Mouse (Mus musculus) lung, embryonic 14.5 days (tissue): ENCODE data around the gene Nek6. TPM values are rescaled to one million over a fixed set of nuclear protein-coding genes. Genes with fewer than 3 reads are reported as not detected.

Source experiments
- ATAC-seq: fragments of 200-750 bp; cut with Nextera tagmentation; 2 replicates; pipeline ENCODE4 v1.8.0; 2017; ENCODE audit warnings: mild to moderate bottlenecking, moderate TSS enrichment, moderate library complexity; ENCODE audit not compliant: insufficient read depth
- DNase-seq: peaks from one replicate; pipeline ENCODE4 v3.0.0-alpha.2; 2015
- H3K27ac ChIP-seq: fragments of 300-500 bp; sonication (generic); 2 replicates; pipeline ENCODE4 v1.5.1; 2014; ENCODE audit warnings: low read depth, mild to moderate bottlenecking, moderate library complexity
- H3K27me3 ChIP-seq: fragments of 300-500 bp; sonication (generic); 2 replicates; pipeline ENCODE4 v1.6.1; 2014; ENCODE audit warnings: low read length, control low read depth; ENCODE audit not compliant: insufficient read depth
- H3K36me3 ChIP-seq: fragments of 300-500 bp; sonication (generic); 2 replicates; pipeline ENCODE4 v1.6.1; 2014; ENCODE audit warnings: control low read depth; ENCODE audit not compliant: insufficient read depth
- H3K4me1 ChIP-seq: fragments of 300-500 bp; sonication (generic); 2 replicates; pipeline ENCODE4 v1.6.1; 2014; ENCODE audit warnings: antibody characterized with exemption, control low read depth; ENCODE audit not compliant: insufficient read depth
- H3K4me2 ChIP-seq: fragments of 300-500 bp; sonication (generic); 2 replicates; pipeline ENCODE4 v1.6.1; 2014; ENCODE audit warnings: mild to moderate bottlenecking
- H3K4me3 ChIP-seq: fragments of 300-500 bp; sonication (generic); 2 replicates; pipeline ENCODE4 v1.5.1; 2014; ENCODE audit warnings: low read depth, low read length
- H3K9ac ChIP-seq: fragments of 300-500 bp; sonication (generic); 2 replicates; pipeline ENCODE4 v1.6.1; 2014
- H3K9me3 ChIP-seq: fragments of 300-500 bp; sonication (generic); 2 replicates; pipeline ENCODE4 v1.6.1; 2016; ENCODE audit warnings: low read depth, low read length, control low read depth
- CTCF ChIP-seq: IDR thresholded peaks from 2 replicates; pipeline ENCODE4 v1.5.1; 2016; ENCODE audit warnings: antibody characterized with exemption, low read depth
- WGBS: fragments of 180-500 bp; shearing (Covaris S2); extraction: QIAGEN DNeasy Blood & Tissue Kit; methylation state at CpG from one replicate; pipeline ENCODE4 v1.1.7; 2014; 5-methylcytosine and 5-hydroxymethylcytosine counted together
- polyA plus RNA-seq: library from polyadenylated mRNA; unstranded; fragments of >200 nt; fragmentation: Nextera tagmentation; extraction: Ambion mirVana; gene quantifications from 2 replicates; pipeline ENCODE4 v1.2.1, GENCODE M21; 2014

The Nek6 gene
- polyA plus RNA-seq, 1 experiment from 2014 or later = 134 TPM

DNA sequence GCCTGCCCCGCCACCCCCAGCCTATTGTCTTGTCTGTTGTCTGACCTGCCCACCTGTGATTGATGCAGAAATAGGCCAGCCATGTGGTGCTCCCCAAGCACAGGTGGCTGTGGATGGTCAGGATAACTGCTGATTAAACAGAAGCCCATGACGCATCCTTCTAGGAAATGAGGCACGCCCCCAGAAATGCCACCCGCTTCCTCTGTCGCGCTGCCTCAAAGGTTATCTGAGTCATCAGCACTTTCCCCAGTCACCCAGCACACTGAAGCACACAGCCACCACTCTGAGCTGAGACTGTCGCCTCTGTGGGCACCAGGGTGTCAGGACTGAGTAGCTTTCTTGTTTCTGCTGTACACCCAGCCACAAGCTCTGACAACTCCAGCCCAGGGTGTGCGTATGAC is 24.9 kb downstream of the Nek6 start:
- ATAC-seq (peak; percentile 22; the same call in 1 of the 2 replicates), DNase-seq (peak; percentile 67)
- H3K4me1 ChIP-seq = peaks cover 31% of the 10 kb centered on the region
- 51% methylated on average over 8 of the region's 8 CpGs for WGBS
- 0 out of 2 replicates have a peak overlapping the region, but pooled peaks have one; percentile 21 for H3K4me2 ChIP-seq
- no peaks in the 10 kb centered on the region for H3K9me3 ChIP-seq
- TF ChIP-seq CTCF = no peak
- no peaks in the 10 kb centered on the region for H3K27me3 ChIP-seq
- no peaks in the 10 kb centered on the region for H3K36me3 ChIP-seq
- H3K4me3 ChIP-seq = no peak overlapping the region
- H3K27ac ChIP-seq = peak overlapping the region; percentile 52; the same call in 1 of the 2 replicates
- H3K9ac ChIP-seq = no peak overlapping the region

DNA sequence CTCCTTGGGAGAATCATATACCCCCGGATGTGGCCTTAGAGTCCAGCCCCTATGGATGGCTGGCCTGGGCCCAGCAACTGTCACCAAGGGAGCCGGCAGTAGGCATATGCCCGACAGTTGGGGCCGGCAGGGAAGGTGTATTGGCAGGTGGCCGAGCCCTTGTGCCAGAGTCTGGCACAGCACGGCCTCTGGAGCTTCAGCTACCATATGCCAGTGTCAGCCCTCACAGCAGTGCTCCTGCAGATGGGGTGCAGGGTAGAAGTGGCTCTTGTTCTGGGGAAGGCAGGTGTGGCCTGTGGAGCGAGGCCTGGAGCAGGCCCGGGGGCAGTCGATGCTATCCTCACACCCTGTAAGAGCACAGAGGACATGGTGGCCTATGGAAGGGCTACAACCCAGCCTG is 28.2 kb downstream of the Nek6 start:
- H3K4me2 ChIP-seq = no peak overlapping the region
- no peak for TF ChIP-seq CTCF
- peaks cover 13% of the 10 kb centered on the region for H3K4me1 ChIP-seq
- no peak overlapping the region for H3K9ac ChIP-seq
- H3K4me3 ChIP-seq = no peak overlapping the region
- H3K27ac ChIP-seq = no peak overlapping the region
- H3K36me3 ChIP-seq = no peaks in the 10 kb centered on the region
- ATAC-seq (no peak), DNase-seq (no peak)
- no peaks in the 10 kb centered on the region for H3K27me3 ChIP-seq
- no peaks in the 10 kb centered on the region for H3K9me3 ChIP-seq
- 83% methylated on average over 9 of the region's 9 CpGs for WGBS

DNA sequence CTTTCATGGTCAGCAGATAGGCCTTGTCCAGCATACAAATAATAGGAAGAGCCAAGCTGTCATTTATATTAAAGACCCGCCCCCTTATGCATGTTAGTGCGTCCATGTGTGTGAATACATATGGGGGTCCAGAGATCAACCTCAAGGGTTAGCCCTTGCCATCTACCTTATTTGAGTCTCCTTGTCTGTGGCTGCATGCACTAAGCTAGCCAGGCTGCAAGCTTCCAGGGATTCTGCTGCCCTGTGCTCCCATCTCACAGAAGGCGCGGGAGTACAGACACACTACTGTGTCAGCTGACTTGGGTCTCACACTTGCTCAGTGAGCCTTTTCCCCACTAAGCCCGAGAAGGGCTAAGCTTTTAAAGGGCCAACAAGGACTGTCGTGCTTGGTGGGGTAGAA is 29.2 kb downstream of the Nek6 start:
- H3K4me3 ChIP-seq = no peak overlapping the region
- DNase-seq = no peak
- H3K4me1 ChIP-seq = peaks cover 15% of the 10 kb centered on the region
- no peak for TF ChIP-seq CTCF
- no peak for ATAC-seq
- 80% methylated on average over 6 of the region's 6 CpGs for WGBS
- no peaks in the 10 kb centered on the region for H3K36me3 ChIP-seq
- H3K4me2 ChIP-seq = no peak overlapping the region
- no peak overlapping the region for H3K27ac ChIP-seq
- no peaks in the 10 kb centered on the region for H3K27me3 ChIP-seq
- no peaks in the 10 kb centered on the region for H3K9me3 ChIP-seq
- no peak overlapping the region for H3K9ac ChIP-seq

DNA sequence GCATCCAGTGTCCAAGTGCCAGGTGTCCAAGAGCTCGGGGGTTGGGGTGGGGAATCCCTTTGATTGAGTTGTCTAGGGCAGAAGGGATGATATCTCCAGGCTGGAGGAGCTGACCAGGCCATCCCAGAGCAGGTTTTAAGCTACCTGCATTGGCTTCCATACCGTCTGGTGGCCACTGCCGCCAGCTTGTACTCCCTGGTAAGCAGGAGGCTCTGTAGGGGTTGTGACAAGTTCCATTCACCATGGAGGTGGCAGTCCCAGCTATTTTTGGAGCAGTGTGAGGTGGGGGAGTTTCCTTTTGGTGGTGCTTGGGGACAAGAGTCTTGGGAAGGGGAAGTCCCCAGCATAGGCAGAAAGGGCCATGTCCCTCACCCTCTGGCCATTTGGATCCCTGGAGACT is 29.7 kb downstream of the Nek6 start:
- ATAC-seq (no peak), DNase-seq (no peak)
- Histone ChIP-seq H3K4me2 (no peak overlapping the region), H3K4me1 (peaks cover 15% of the 10 kb centered on the region), H3K9ac (no peak overlapping the region), H3K4me3 (no peak overlapping the region), H3K9me3 (no peaks in the 10 kb centered on the region), H3K27me3 (no peaks in the 10 kb centered on the region), H3K27ac (no peak overlapping the region), H3K36me3 (no peaks in the 10 kb centered on the region)
- no peak for TF ChIP-seq CTCF
- WGBS = 68% methylated on average over 3 of the region's 3 CpGs

DNA sequence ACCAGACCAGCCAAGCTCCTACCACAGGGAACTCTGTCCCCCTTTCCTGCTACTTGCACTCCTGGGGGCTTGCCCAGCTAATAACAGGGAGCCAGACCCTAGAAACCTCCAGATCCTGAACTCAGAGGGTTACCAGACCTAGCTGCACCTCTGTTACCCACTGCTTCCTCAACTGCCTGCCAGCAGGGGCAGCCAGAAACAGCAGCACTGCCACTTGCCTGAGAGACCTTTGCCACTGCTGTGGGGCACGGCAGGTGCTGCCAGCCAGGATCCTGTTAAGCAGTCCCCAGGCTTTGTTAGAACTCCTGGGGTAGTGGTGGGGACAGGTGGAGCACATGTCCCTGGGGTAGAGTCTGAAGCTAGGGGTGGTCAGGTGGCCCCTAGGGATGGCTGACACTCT is 30.1 kb downstream of the Nek6 start:
- DNase-seq = no peak
- ATAC-seq = no peak

DNA sequence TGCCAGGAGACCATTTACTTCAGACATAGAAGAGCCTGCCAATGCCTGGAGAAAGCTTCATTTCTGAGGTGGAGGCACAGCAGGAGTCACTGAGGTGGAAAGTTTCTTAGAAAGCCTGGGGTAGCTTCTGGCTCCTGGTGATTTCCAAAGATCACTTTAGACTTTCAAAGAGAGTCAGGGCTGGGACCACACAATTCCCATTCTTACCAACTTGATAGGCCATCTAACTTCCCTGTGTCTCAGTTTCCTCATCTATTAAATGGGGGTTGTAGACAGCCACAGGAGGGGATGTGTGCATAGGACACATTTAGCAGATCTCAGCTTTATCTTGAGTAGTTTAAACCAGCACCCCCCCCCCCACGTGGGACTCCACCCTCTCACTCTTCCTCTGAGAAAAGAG is 30.9 kb downstream of the Nek6 start:
- no peak overlapping the region for H3K4me3 ChIP-seq
- no peak overlapping the region for H3K4me2 ChIP-seq
- WGBS = 24% methylated on average over 1 of the region's 1 CpGs
- no peak overlapping the region for H3K9ac ChIP-seq
- no peaks in the 10 kb centered on the region for H3K27me3 ChIP-seq
- no peak for ATAC-seq
- H3K36me3 ChIP-seq = no peaks in the 10 kb centered on the region
- no peak for DNase-seq
- no peaks in the 10 kb centered on the region for H3K9me3 ChIP-seq
- H3K4me1 ChIP-seq = peaks cover 20% of the 10 kb centered on the region
- no peak for TF ChIP-seq CTCF
- no peak overlapping the region for H3K27ac ChIP-seq

More for the DNA sequence above, 30.1 kb downstream of the Nek6 start:
- no peak overlapping the region for H3K4me2 ChIP-seq
- no peaks in the 10 kb centered on the region for H3K36me3 ChIP-seq
- no peaks in the 10 kb centered on the region for H3K9me3 ChIP-seq
- H3K27ac ChIP-seq = no peak overlapping the region
- no peak overlapping the region for H3K4me3 ChIP-seq
- no peak for TF ChIP-seq CTCF
- H3K9ac ChIP-seq = no peak overlapping the region
- WGBS = 68% methylated on average over 1 of the region's 1 CpGs
- H3K27me3 ChIP-seq = no peaks in the 10 kb centered on the region
- H3K4me1 ChIP-seq = peaks cover 17% of the 10 kb centered on the region

DNA sequence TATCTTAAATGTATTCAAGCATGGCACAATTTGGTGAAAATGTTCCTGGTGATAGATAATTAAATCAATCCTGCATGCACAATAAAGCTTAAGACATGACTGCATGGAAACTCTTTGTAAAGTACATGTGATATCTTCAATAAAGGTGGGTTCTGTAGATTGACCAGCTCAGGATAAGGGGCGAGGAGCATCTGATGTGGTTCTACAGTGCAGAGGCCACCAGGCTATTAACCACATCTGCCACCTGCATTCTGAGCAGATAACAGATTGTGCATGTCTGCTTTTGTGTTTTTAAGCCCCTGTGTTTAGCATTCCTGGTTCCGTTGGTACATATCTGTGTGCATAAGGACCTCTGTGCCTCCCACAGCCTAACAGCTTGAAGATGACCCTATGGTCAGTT is 31.7 kb downstream of the Nek6 start:
- WGBS = 82% methylated on average over 2 of the region's 2 CpGs
- Histone ChIP-seq H3K4me1 (peaks cover 20% of the 10 kb centered on the region), H3K27me3 (no peaks in the 10 kb centered on the region), H3K36me3 (no peaks in the 10 kb centered on the region), H3K9me3 (no peaks in the 10 kb centered on the region), H3K4me2 (no peak overlapping the region), H3K27ac (no peak overlapping the region), H3K9ac (no peak overlapping the region), H3K4me3 (no peak overlapping the region)
- no peak for TF ChIP-seq CTCF
- DNase-seq (no peak), ATAC-seq (no peak)

DNA sequence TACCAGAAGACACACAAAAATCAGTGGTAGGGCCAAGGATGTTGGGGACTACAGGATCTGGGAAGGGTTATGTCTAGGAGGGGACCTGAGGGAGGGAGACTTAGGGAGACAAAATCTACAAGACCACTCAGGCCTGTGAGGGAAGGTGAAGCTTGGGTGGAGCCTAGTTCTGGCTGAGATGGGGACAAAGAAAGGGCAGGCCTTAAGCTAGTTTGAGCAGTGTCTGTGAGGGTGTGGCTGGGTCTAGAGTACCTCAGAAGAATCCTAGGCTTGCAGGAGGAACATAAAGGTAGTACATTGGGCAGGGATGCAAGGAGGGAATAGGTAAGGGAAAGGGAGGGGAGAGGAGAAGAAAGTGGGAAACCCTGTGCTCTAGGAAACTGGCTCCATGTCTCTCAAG is 32.9 kb downstream of the Nek6 start:
- no peak overlapping the region for H3K27ac ChIP-seq

More for the DNA sequence above, 32.9 kb downstream of the Nek6 start:
- H3K9me3 ChIP-seq = no peaks in the 10 kb centered on the region
- H3K27me3 ChIP-seq = no peaks in the 10 kb centered on the region
- no peak for TF ChIP-seq CTCF
- ATAC-seq (no peak), DNase-seq (no peak)
- no peak overlapping the region for H3K9ac ChIP-seq
- H3K36me3 ChIP-seq = no peaks in the 10 kb centered on the region
- no peak overlapping the region for H3K4me3 ChIP-seq
- H3K4me2 ChIP-seq = no peak overlapping the region
- H3K4me1 ChIP-seq = peaks cover 20% of the 10 kb centered on the region
